Mouse (Mus musculus): ENCODE results near the gene Rcor1. TPM values are rescaled to one million over a fixed set of nuclear protein-coding genes. Genes with fewer than 3 reads are reported as not detected.

The Rcor1 gene
- polyA plus RNA-seq (2012; ENCODE audit: insufficient read depth, insufficient read length, missing spikeins): 26.2 and 33.8 TPM in 2 replicates

DNA sequence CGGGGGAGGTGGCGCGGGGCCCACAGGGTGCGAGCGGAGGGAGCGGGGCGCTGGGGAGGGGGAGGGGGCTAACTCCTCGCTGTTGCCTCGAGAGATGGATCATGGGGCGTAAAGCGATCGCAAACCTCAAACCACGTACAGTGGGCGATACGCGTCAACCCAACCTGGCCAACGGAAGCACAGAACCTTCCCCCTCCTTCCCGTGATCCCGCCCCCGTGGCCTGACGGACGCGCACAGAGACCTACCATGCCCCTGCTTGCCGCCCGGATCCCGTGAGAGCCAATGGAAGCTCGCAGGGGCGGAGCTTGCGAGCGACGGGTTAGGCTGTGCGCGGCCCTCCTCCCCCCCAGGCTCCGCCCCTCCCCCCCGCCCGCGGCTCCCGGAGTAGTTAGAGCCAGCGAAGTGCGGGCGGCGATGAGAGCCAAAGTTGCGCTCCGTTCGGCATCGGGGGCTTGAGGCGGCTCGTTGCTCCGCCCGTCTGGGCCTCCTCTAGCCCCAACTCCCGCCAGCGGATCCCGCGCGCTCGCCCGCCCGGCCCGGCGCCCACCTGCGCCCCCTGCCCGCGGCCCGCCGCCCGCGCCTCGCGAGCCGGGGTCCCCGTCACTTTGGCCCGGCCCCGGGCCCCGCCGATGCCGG is at the start of gene Rcor1:
Rcor1 (plus strand) TSS at position 376 of the 637 bp plus-strand sequence.
- TF ChIP-seq POLR2A (IDR thresholded peaks at IDR 0.05; ENCODE audit: borderline replicate concordance, low read depth, low read length) (no peak; the same call in none of the 2 replicates), CTCF (IDR thresholded peaks at IDR 0.05; ENCODE audit: low read depth, low read length) (no peak)
- H3K27ac ChIP-seq (ENCODE audit: insufficient read depth, low read depth, low read length): peak within 1 kb of the TSS; percentile 86
- peak within 1 kb of the TSS; percentile 94 for H3K4me3 ChIP-seq (ENCODE audit: insufficient read depth, low read length)
- H3K4me1 ChIP-seq (ENCODE audit: control insufficient read depth, insufficient read depth, low read length): peaks cover 32% of the 10 kb centered on the region

DNA sequence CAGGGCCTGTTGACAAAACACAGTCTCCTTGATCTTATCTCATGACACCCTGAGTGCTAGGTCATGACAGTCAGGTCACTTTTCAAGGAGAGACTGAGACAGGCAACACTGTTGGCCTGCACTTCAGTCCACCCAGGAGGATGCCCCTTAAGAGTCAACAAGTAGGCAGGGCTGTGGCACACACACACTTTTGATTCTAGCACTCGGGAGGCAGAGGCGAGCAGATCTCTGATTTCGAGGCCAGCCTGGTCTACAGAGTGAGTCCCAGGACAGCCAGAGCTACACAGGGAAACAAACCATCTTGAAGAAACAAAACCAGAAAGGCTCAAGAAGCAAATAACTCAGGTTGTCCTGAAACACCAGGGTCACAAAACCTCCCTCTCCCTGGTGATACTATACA is 49.7 kb upstream of the Rcor1 start:
- H3K4me1 ChIP-seq (ENCODE audit: control insufficient read depth, insufficient read depth, low read length): peaks cover 2% of the 10 kb centered on the region; the same call in 1 of the 2 replicates
- H3K27ac ChIP-seq (ENCODE audit: insufficient read depth, low read depth, low read length): no peak overlapping the region
- H3K4me3 ChIP-seq (ENCODE audit: insufficient read depth, low read length): no peak overlapping the region
- no peak for TF ChIP-seq POLR2A (IDR thresholded peaks at IDR 0.05; ENCODE audit: borderline replicate concordance, low read depth, low read length)

DNA sequence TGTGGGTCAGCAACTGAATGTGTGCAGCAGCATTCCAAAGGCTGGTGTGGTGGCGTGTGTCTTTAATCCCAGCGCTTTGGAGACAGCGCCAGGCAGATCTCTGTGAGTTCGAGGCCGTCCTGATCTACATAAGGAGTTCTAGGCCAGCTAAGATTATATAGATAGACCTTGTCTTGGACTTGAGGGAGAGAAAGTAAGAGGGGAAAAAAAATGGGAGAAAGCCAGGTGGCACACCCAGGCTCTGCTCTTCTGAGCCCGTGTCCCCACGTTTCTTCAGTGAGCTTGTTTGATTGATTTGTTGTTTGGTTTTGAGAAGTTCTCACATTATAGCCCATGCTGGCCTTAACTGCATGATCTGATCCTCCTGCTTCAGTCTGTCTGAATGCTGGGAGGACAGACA is 48.7 kb upstream of the Rcor1 start:
- no peak for TF ChIP-seq CTCF (IDR thresholded peaks at IDR 0.05; ENCODE audit: low read depth, low read length)
- no peak for TF ChIP-seq POLR2A (IDR thresholded peaks at IDR 0.05; ENCODE audit: borderline replicate concordance, low read depth, low read length)
- H3K4me3 ChIP-seq (ENCODE audit: insufficient read depth, low read length): no peak overlapping the region
- H3K27ac ChIP-seq (ENCODE audit: insufficient read depth, low read depth, low read length): no peak overlapping the region
- H3K4me1 ChIP-seq (ENCODE audit: control insufficient read depth, insufficient read depth, low read length): peaks cover 2% of the 10 kb centered on the region; the same call in 1 of the 2 replicates

DNA sequence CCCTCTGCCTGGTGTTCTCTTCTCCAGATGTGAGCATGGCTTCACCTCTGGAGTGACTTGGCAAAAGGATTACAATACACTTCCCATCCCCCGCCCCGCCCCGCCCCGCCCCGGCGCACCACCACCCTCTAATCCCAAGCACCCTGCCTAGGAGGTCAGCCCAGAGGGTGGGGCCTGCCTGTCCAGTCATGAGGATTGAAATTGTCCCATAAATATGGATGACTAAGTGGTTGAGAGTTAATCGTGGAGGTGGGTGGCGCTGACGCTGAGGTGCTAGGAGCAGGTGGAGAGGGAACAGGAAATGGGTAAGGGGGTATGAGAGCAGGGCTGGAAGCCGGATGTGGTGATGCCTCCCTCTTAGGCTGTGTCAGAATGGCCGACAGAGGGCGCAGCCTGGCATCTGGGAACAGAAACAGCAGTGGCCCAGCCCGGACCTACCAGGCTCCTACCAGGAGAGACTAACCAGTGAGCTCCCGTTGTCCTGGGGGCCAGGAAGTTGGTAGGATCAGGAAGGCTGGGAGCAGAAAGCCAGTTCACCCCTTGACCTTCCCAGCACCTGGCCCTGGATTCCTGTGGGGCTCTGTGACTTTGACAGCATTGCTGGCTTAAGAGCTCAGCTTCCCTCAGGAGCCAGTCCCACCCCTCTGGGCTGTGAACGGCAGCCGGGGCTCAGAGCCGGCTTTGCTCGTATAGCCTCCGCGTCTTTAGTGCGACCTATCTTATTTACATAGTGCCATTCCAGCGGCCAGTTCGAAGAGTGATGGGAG is 47.6 kb upstream of the Rcor1 start:
- Histone ChIP-seq H3K4me3 (ENCODE audit: insufficient read depth, low read length) (peak overlapping the region; percentile 80), H3K4me1 (ENCODE audit: control insufficient read depth, insufficient read depth, low read length) (peaks cover 2% of the 10 kb centered on the region; the same call in 1 of the 2 replicates), H3K27ac (ENCODE audit: insufficient read depth, low read depth, low read length) (peak overlapping the region; percentile 39)
- TF ChIP-seq CTCF (IDR thresholded peaks at IDR 0.05; ENCODE audit: low read depth, low read length): peak; percentile 71
- no peak for TF ChIP-seq POLR2A (IDR thresholded peaks at IDR 0.05; ENCODE audit: borderline replicate concordance, low read depth, low read length)

DNA sequence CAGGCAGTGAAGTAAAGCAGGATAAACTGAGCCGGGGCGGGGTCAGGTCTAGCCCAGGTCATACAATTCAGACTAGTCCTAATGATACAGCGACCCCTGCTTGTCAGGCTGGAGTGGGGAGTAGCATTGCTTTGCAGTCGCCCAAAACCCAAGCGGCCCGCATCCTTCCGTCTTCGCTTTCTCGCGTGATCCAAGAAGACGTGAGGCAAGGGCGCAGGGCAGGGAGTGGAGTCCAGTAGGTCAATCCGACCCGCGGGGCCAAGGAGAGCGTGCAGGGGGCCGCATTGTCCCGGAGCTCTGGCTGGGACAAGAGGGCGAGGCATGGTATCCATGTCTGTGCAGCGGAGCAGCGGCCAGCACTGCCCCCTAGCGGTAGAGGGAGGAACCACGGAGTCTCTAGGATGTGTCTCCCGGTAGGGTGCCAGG is 47.0 kb upstream of the Rcor1 start:
- TF ChIP-seq POLR2A (IDR thresholded peaks at IDR 0.05; ENCODE audit: borderline replicate concordance, low read depth, low read length) (no peak), CTCF (IDR thresholded peaks at IDR 0.05; ENCODE audit: low read depth, low read length) (peak; percentile 98)
- Histone ChIP-seq H3K27ac (ENCODE audit: insufficient read depth, low read depth, low read length) (peak overlapping the region; percentile 39; the same call in 1 of the 2 replicates), H3K4me1 (ENCODE audit: control insufficient read depth, insufficient read depth, low read length) (peaks cover 2% of the 10 kb centered on the region; the same call in 1 of the 2 replicates), H3K4me3 (ENCODE audit: insufficient read depth, low read length) (peak overlapping the region; percentile 80)

DNA sequence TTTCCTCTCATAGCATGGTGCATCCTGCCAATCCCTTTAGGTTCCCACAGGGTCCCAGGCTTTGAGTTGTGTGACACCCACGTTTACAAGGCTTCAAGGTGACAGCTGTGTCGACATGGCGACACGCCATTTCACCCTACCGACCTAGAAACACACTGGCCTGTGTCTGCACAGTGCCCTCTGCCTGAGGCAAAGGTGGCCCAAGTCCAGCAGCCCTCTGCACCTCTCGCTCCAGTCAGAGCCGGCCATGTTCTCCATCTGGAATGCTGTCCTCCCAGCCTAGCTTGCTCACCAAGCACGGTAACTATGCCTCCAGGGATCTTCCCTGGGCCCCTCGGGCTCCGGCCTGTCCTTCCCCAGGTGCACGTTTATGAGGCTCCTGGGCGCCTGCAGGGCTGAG is 46.4 kb upstream of the Rcor1 start:
- peak overlapping the region; percentile 80; the same call in 1 of the 2 replicates for H3K4me3 ChIP-seq (ENCODE audit: insufficient read depth, low read length)
- peaks cover 2% of the 10 kb centered on the region; the same call in 1 of the 2 replicates for H3K4me1 ChIP-seq (ENCODE audit: control insufficient read depth, insufficient read depth, low read length)
- H3K27ac ChIP-seq (ENCODE audit: insufficient read depth, low read depth, low read length): no peak overlapping the region
- no peak for TF ChIP-seq POLR2A (IDR thresholded peaks at IDR 0.05; ENCODE audit: borderline replicate concordance, low read depth, low read length)
- no peak for TF ChIP-seq CTCF (IDR thresholded peaks at IDR 0.05; ENCODE audit: low read depth, low read length)

DNA sequence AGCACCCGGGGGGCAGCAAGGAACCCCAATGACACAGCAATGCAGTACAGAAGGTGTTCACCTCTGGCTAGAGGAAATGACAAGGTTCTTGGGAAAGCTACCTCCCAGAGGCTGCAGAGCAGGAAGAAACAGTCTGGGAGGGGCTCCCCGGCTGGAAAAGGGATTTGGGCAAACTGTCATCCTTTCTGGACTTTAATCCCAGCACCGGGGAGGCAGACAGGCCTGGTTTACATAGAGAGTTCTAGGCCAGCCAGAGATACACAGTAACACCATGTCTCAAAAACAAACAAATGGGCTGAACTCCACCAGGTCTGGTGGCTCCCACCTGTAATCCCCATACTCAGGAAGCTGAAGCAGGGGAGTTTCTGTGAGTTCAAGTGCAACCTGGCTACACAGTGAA is 45.9 kb upstream of the Rcor1 start:
- Histone ChIP-seq H3K4me3 (ENCODE audit: insufficient read depth, low read length) (no peak overlapping the region), H3K4me1 (ENCODE audit: control insufficient read depth, insufficient read depth, low read length) (peaks cover 2% of the 10 kb centered on the region; the same call in 1 of the 2 replicates), H3K27ac (ENCODE audit: insufficient read depth, low read depth, low read length) (no peak overlapping the region)
- TF ChIP-seq CTCF (IDR thresholded peaks at IDR 0.05; ENCODE audit: low read depth, low read length): no peak
- TF ChIP-seq POLR2A (IDR thresholded peaks at IDR 0.05; ENCODE audit: borderline replicate concordance, low read depth, low read length): no peak

DNA sequence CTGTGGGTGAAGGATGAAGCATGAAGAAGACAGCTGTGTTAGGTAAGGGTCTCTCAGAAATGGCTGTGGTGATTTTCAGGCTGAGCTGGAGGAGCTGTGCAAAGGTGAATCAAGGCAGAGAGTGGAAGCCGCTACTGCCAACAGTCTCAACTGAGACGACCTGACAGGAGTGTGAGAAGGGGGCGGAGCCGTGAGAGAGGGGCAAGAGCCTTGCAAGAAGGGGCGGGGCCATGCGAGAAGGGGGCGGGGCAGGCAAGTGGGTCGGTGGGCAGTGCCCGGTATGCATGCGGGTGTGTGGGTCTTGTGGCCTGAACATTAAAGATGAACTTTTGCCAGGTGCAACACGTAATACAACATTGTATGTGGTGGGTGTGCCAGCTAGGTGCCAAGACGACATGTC is 44.5 kb upstream of the Rcor1 start:
- Histone ChIP-seq H3K27ac (ENCODE audit: insufficient read depth, low read depth, low read length) (no peak overlapping the region), H3K4me3 (ENCODE audit: insufficient read depth, low read length) (no peak overlapping the region), H3K4me1 (ENCODE audit: control insufficient read depth, insufficient read depth, low read length) (peaks cover 2% of the 10 kb centered on the region; the same call in 1 of the 2 replicates)
- no peak for TF ChIP-seq POLR2A (IDR thresholded peaks at IDR 0.05; ENCODE audit: borderline replicate concordance, low read depth, low read length)
- TF ChIP-seq CTCF (IDR thresholded peaks at IDR 0.05; ENCODE audit: low read depth, low read length): no peak

DNA sequence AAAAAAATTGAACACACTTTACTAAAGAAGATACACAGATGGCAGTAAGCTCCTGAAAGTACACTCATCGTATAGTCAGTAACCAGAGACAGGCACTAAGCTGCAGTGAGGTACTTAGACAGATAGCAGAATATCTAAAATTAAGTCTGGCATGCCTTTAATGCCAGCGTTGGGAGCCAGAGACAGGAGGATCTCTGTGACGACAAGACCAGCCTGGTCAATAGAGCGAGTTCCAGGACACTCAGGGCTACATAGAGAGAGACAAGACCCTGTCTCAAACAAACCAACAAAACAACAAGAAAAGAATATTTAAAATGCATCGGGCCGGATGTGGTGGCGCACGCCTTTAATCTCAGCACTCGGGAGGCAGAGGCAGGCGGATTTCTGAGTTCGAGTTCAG is 41.1 kb upstream of the Rcor1 start:
- Histone ChIP-seq H3K27ac (ENCODE audit: insufficient read depth, low read depth, low read length) (no peak overlapping the region), H3K4me3 (ENCODE audit: insufficient read depth, low read length) (no peak overlapping the region), H3K4me1 (ENCODE audit: control insufficient read depth, insufficient read depth, low read length) (no peaks in the 10 kb centered on the region)
- no peak for TF ChIP-seq POLR2A (IDR thresholded peaks at IDR 0.05; ENCODE audit: borderline replicate concordance, low read depth, low read length)
- TF ChIP-seq CTCF (IDR thresholded peaks at IDR 0.05; ENCODE audit: low read depth, low read length): no peak

DNA sequence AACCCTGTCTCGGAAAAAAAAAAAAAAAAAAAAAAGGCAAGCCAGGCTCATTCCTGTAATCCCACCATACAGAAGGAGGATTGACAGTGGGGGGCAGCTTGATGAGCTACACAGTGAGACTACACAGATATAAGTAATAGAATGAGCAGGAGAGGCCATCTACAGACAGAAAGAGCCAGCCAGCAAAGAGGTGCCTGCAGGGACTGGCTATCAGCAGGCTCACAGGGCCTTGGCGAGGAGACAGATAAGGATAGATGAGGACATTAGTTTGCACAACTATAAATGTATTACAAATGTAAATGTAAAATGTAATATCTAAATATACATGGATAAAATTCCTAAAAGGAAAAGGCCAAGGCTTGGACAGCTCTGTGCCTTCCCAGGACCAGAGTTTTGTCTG is 39.3 kb upstream of the Rcor1 start:
- peaks cover 9% of the 10 kb centered on the region for H3K4me1 ChIP-seq (ENCODE audit: control insufficient read depth, insufficient read depth, low read length)
- no peak overlapping the region for H3K27ac ChIP-seq (ENCODE audit: insufficient read depth, low read depth, low read length)
- TF ChIP-seq CTCF (IDR thresholded peaks at IDR 0.05; ENCODE audit: low read depth, low read length): no peak
- TF ChIP-seq POLR2A (IDR thresholded peaks at IDR 0.05; ENCODE audit: borderline replicate concordance, low read depth, low read length): no peak
- no peak overlapping the region for H3K4me3 ChIP-seq (ENCODE audit: insufficient read depth, low read length)
